Mouse (Mus musculus) spleen, embryonic (tissue): ENCODE measurements around the gene Vps72.
"Not testable (repeated sequence)": the region's sequence is repeated elsewhere in the genome, so short reads cannot be mapped to it uniquely, and the experiment has no call there.

Experiments
- CTCF ChIA-PET: fragments of 350-600 bp; sonication (Branson Sonifier 250); formaldehyde crosslinking; loops from one replicate; lab custom pipeline; 2022; lab: Charles Lee

Gene Vps72

DNA sequence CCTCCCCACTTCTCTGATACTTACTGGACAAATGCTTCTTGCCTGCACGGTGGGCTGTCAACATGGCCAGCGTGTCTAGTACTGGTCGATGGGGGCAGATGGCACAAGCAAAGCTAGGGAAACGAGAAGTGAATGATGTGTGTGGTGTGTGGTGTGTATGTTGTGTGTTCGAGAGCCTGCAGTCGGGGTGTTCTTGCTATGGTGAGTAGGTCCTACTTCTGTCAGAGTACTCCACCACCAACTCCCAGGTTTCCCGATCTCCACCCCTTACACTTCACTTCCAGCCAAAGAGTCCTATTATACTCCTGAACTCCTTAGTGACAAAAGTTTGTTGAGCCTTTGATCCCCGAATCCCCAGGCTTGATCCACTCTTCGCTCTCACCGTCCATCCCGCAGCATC lies 22.4 kb downstream of the Vps72 start:
- CTCF ChIA-PET: interaction anchor here (0.6 kb wide), 2 partner anchors 16 to 82 kb away, joined by 3 to 4 read pairs; no protein-coding TSS in a partner anchor

DNA sequence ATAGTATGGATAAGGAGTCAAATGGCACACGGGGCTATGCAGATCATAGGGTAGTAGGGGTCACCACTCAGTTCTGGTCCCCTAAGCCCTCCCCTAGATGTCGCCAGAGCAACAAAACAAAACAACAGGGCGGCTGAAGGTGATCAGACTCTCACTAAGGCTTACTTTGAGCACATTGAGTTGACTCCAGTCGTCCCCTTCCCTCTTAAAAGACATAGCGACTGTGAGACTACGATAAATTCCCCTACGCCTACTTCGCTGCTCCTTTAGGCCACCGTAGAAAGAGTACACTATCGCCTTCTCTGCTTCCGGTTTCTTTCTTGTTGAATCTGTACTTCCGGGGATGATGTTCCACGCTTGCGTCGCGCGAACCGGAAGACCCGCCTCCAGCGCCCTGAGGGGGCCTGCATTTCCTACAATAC lies 22.9 kb downstream of the Vps72 start, which contains the start of the genes Scnm1 and Lysmd1:
Scnm1 (minus strand) TSS at position 332 of the 422 bp plus-strand sequence.
Lysmd1 (plus strand) TSS at position 409 of the 422 bp plus-strand sequence.
- CTCF ChIA-PET: no interaction called here

DNA sequence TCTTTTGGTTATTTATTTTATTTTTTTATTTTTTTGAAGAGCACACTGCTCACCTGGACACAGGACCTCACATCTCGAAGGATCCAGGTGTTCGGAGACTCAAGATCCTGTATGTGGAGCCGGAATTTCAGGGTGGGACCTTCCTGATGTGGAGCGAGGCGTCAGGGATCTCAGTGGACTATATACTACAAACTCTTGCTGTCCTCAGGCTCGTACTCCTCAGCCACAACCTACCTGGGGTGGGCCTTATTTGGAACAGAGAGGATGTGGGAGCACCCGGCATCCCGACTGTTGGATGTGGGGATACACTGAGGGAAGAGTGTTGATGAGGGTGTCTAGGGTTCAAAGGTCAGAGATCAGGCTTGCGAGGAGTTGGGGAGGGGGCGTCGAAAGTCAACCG lies 23.3 kb downstream of the Vps72 start:
- CTCF ChIA-PET: not testable (repeated sequence)

DNA sequence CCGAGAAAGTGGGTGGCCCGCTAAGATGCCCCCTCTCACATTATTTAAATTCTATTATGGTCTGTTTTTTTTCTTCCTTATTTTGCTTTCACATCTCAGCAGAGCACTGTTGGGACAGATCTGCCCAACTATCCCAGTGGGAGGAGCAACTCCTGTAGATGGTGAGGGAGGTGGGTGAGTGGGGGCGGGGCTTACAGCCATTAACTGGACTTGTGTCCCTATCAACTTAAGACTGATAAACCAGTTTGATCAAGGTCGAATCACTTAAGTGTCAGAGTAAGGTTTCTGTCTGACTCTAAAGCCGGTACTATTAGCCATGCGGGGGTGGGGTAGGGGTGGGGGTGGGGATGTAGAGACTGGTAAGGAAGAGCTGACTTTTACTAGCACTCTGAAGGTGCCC lies 24.2 kb downstream of the Vps72 start:
- CTCF ChIA-PET: interaction anchor here (1.4 kb wide), 1 partner anchor 23 kb away, joined by 3 read pairs; no protein-coding TSS in a partner anchor

DNA sequence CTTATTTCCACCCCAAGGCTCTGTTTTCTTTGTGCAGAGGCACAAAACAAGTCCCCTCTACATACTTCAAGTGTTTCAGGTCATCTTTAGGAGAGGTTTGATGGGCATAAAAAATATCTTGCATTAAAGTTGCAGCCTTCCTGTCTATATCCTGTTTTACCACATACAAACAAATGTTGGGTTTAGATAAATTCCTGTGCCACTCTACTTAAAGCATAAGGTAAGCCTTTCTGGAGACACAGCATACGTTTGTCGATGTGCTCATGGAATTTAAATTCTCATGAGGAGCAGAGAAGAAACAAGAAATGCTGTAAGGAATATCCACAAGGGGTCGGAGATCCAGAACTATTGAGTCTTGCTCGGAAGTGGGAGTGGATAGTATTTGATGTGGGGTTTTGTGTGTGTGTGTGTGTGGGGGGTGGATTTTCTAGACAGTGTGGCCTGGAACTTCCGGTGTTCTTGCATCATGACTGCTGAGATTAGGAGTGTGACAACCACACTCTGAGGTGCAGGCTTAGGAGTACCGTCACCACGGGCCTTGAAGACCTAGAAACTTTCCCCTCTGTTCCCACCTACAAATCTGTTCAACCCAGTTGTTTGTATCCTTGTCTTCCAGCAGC lies 24.7 kb downstream of the Vps72 start:
- CTCF ChIA-PET: interaction anchor here (1.4 kb wide), 1 partner anchor 23 kb away, joined by 3 read pairs; no protein-coding TSS in a partner anchor

DNA sequence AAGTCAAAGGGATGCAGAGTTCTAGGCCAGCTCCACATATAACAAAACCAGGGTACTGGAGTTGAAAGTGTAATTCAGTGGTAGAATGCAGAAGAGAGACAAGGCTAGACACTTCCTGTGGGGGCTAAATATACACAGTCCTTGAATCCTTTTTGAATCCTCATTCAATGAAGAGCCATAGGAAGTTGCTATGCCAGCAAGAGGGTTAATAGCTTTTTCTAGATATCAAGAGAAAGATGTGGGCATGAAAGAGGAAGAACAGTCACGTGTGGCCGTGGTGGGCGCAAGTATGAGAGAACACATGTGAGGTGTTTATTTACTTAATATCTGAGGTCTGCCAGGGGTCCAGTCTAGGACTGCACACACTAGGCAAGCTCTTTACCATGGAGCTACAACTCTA lies 25.5 kb downstream of the Vps72 start:
- CTCF ChIA-PET: interaction anchor here (1.4 kb wide), 1 partner anchor 24 kb away, joined by 3 read pairs; no protein-coding TSS in a partner anchor

DNA sequence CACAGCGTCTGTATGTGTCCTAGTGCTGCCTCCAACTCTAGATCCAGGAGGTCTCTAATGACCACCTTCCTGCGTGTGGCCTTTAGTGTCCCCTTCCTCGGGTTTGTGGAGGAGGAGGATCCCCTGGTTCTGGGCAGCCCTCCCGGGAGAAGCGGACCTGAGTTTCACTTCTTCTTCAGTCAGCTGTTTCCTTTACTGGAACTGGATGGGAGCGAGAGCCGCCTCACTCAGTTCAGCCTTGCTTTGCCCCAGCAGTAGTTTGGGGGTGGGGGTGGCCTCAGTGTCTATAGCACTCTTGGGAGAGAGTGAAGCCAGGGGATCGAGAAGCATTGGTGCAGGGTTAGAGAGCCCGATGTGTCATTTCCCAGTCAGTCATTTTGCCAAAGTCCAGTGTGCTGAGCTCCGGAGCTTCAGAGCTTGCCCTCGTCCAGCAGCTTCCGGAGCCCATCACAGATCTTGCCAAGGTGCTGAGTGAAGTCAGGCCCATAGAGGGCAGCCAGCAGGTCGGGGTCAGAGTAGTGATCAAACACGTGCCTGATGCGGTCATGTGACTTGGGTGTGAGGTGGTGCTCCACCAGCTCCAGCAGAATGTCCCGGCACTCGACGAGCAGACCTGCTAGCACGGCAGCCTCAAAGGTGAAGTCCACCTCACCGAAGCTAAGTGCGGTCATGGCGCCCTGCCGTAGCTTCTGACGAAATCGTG lies 28.9 kb downstream of the Vps72 start:
- CTCF ChIA-PET: interaction anchor here (0.6 kb wide), 2 partner anchors 13 to 16 kb away, joined by 4 to 5 read pairs; no protein-coding TSS in a partner anchor

DNA sequence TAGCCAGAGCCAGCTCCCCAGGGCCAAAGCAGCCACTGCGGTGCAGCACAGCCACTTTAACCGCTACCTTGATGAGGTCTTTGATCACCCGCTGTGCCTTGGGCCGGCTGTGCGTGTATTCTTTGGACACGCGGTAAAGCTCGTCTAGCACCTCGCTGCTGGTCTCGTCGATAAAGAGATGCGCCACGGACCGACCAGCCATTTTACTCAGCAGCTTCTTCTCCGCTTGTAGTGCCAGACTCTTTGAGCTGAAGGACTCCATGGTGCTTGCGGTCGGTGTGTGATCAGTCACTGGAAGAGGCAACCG lies 29.4 kb downstream of the Vps72 start:
- CTCF ChIA-PET: interaction anchor here (0.6 kb wide), 1 partner anchor 15 kb away, joined by 4 read pairs; no protein-coding TSS in a partner anchor

DNA sequence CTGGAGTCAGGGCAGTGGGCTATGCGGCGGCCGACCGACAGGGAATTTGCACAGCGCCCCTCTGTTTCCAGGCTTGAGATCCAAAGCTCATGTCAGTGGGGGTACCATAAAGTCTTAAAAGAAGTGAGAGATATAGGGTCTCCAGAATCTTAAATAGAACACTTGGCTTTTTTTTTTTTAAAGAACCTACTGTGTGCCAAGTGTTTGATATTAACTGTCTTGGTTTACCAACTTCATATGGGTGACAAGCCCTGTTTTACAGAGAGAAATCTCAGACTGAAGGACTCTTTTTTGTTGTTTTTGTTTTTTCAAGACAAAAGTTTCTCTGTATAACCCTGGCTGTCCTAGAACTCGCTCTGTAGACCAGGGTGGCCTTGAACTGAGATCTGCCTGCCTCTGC lies 30.0 kb downstream of the Vps72 start:
- CTCF ChIA-PET: interaction anchor here (0.6 kb wide), 1 partner anchor 164 kb away, joined by 4 read pairs; no protein-coding TSS in a partner anchor

DNA sequence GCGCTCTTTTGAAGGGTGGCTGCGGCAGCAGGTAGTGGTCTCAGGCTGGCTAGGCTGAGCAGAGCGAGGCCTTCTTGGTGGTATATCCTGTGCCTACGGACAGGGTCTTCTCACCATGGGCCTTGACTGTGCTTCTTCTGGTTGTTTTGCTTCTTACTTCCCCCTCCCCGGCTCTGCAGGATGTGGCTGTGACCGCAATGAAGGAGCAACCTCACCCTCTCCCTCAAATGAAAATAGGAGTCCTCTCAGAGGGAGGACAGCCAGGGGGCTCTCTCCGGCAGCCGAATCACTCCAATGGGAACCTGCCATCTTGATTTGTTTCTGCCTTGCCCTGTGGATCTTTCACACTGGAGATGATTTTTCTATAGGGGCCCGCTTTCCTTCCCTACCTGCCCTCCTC lies 30.7 kb downstream of the Vps72 start:
- CTCF ChIA-PET: interaction anchor here (0.6 to 0.8 kb wide), 2 partner anchors 32 to 484 kb away, joined by 3 read pairs; no protein-coding TSS in a partner anchor

DNA sequence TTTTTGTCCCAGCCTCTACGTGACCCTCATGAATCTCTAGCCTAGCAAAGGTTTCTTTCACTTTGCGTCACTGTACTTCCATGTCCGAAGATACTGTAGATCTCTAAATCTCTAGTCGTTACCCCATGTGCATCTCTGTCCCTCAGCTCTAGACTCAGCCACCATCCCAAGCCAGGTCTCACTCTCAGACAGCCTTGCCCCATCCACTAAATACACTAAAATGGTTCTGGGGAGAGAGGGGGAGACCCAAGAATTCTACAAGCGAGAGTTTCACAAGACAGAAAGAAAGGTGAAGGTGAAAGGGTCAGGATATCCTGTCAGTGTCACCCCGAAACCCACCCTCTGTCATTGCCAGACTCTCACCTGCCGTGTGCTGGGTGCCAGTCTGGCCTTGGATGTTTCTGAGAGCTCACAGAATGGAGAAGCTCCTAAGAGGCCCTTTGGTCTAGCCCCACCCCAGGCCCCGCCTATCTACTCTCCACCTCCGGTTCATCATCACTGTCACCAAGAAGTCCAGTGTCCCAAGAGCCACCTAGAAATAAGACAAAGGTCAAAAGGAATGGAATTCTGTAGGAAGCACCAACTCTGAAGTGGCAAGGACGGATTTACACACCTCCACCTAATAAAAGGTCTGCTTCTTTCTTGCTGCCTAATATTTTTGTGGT lies 31.3 kb downstream of the Vps72 start, which contains the start of gene Tnfaip8l2:
Tnfaip8l2 (minus strand) TSS at position 409 of the 665 bp plus-strand sequence.
- CTCF ChIA-PET: interaction anchor here (0.6 to 0.8 kb wide), 3 partner anchors 13 to 483 kb away, joined by 3 to 6 read pairs (median 3); no protein-coding TSS in a partner anchor

DNA sequence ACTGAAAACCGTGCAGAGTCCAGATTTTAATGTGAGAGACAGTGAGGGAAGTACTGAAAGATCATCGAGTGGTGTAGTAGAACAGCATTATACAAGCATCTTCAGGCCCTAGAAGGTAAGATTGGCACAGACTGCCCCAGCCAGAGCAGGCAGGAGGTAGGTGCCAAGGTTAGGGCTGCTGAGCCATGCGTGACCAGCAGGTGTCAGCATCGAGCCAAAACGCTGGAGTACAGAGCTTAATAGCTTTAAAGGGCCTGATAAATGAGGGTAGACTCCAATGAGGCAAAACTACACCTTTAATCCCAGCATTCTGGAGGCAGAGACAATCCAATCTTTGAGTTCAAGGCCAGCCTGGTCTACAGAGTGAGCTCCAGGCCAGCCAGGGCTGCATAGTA lies 31.8 kb downstream of the Vps72 start:
- CTCF ChIA-PET: no interaction called here

DNA sequence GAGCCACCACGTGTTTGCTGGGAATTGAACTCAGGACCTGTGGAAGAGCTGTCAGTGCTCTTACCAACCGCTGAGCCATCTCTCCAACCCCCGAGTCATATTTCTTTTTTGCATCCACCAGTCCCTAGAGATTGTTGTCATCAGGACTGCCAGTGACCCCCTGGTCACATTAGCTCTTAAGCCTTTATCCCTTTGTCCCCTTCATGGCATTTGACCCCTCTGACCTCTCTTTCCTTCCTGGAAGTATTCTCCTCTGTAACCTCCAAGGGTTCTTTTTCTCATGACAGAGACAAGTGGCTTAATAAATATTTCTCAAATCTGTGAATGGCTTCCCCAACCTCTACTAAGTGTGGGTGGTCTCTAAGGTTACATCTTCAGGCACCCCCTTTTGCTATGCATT lies 37.1 kb downstream of the Vps72 start:
- CTCF ChIA-PET: no interaction called here

DNA sequence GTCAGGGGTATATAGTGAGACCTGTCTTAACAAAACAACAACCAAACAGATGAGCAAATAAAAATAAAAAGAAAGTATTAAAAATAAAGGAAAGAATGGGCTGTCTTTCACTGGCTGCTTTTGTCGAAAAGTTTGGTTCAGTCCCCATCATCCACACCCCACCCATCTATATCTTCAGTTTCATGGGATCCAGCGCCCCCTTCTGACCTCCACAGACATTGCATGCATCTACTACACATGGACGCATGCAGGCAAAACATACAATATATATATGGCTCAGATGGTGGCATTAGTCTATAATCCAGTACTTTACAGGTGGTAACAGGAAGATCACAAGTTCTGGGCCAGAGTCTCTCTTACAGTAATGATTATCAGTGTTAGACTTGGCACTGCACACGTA lies 43.1 kb downstream of the Vps72 start:
- CTCF ChIA-PET: no interaction called here

DNA sequence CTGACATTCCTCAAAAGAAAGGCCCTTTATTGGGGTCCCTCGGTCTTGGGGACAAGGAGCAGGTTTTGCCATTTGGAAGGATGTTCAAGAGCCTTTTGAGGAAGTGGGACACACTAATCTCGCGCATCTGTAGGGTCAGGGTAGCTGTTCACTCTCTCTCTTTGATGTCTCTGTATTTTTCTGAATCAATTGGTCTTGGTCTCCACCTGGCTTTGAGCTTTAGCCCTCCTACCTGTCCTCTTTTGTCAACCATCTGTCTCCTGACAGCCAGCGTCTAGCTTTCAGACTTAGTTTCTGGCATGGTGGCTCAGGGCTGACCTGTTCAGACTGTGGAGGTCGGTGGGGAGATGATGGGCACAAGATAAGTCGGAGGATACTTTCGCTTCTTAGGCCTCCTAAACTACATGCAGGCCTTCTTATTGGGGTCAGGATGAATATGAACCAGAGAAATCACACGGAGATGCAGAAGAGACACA lies 48.7 kb downstream of the Vps72 start:
- CTCF ChIA-PET: interaction anchor here (0.5 to 1.1 kb wide), 2 partner anchors 48 to 116 kb away, joined by 3 read pairs; no protein-coding TSS in a partner anchor

DNA sequence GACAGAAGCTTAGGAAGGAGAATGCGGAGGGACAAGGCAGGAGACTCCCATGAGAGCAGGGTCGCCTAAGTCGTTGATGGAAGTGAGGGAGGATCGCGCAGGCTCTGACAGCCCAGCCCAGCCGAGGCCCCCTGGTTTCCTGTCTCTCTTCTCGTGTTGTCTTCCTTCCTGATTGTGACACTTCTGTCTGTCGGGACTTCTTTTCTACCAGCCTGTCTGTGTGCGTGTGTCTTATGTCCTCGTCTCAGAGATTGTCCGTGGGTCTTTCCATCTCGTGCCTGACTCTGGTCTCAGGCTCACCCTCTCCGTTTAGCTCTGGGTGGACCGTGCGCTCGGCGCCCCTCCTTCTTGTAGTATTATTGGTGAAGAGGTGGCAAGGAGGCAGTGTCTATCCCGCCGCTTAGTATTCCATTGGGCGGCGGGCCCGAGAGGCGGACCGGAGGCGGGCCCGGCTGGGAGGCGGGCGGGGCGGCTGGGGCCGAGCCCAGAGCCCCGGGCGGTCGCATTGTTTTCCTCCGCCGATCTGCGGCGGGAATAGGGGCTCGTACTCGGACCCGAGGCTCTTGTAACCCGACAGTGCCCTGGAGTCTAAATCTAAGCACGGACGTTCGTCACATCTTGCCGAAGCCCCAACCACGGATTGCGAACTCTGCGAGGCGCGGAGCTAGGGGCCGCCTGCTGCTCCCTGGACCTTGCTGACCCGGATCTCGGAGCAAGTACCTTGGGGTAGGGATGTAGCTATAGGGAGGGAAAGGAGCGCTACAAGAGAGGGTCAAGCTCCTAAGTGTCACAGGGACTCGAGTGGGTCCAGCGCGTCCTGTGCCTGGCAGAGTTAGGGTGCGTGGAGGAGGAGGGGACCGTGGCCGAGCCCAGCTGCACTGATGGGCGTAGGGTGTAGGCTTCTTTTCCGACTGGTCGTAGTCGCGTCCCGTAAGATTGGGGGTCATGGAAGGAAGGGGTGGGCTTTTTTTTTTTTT lies 49.5 kb downstream of the Vps72 start, which contains the start of gene Sema6c:
Sema6c (plus strand) TSS at position 471 of the 977 bp plus-strand sequence.
- CTCF ChIA-PET: interaction anchor here (0.5 to 1.1 kb wide), 3 partner anchors 13 to 115 kb away, joined by 3 read pairs; no protein-coding TSS in a partner anchor

DNA sequence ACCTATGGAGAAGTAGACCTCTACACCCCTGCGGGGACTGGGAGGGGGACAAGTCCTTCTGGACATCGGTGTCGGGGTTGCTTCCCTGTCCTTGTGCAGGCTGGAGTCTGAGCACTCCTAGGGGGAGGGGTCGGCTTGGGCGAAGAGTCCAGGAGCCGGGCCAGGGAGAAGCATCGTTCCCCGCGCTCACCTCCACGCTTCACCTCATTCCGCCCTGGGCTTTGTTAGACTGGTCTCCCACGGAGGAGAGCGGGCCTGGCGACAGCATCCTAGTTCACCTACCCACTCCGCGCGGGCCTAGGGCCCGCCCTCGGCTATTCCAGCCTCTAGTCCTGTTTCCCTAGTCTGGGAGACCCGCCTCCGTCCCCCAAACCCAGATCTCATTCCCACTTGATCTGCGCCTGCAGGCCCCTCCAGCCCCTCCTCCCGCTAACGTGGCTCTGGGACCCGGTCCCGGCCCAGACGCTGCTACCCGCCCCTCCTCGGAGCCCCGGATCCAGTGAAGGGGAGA lies 50.3 kb downstream of the Vps72 start:
- CTCF ChIA-PET: no interaction called here

DNA sequence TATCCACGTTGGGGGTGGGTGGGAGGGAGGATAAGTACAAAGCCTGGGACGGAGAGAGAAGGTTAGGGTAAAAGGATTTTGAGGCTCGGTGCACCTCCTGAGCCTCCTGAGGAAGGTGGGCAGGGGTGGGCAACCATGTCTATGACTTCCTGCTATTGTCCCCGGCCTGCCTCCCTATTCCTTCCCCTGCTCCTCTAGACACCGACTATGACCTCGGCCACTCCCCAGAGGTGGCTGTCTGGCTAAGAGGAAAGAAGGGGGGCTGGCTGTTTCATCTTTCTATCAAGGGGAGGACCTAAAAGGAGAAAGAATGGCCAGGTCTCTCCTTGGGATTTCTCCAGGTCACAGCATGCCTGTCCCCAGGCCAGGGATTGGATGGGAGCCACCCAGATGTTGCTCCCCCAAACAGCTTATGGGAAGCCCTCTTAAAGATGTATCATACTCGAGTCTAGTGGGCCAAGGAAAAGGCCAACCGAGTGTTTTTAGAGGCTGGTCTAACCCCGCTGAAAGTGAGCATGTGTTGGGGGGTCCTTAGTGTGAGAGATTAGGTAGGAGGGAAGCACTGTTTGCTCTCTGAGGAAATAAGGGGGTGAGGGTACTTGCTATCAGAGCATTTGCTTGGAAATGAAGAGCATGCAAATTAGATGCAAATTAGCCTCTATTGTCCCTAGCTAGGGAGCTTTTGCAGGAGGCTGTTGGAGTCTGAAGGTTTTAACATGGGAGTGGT lies 51.0 kb downstream of the Vps72 start:
- CTCF ChIA-PET: no interaction called here

DNA sequence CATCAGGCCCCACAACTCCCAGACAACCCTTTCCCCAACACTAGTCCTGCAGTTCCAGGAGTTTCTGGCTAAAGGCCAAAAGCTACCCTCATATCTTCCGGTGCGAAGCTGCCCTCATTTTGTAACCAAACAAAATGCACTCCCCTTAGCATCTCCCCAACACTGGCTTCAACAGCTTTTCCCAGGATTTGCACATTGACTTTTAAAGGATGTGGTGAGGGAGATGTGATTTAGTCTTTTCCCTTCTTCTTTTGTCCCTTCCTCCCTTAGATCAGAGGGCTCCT lies 51.5 kb downstream of the Vps72 start:
- CTCF ChIA-PET: no interaction called here
